Mouse (Mus musculus) mesoderm, embryonic 11.5 days (tissue): ENCODE data around the gene Akr1b8.
"Not testable (repeated sequence)": the region's sequence is repeated elsewhere in the genome, so short reads cannot be mapped to it uniquely, and the experiment has no call there.

Source experiments
- DNase-seq: peaks from one replicate; pipeline ENCODE4 v3.0.0-alpha.2; 2012; ENCODE audit warnings: low read depth, low spot score

Akr1b8 gene

GRCm38 (mm10) chr6:34346096-34346898, 7.6 kb upstream of the Akr1b8 start:
- peak; percentile 84 for DNase-seq

- no peak for DNase-seq
Measured at GRCm38 (mm10) chr6:34350037-34350699, 3.8 kb upstream of the Akr1b8 start.

GRCm38 (mm10) chr6:34351481-34351880, 2.4 kb upstream of the Akr1b8 start:
- DNase-seq, result not testable (repeated sequence)

- no peak for DNase-seq
Measured at GRCm38 (mm10) chr6:34352401-34352800, 1.5 kb upstream of the Akr1b8 start.

GRCm38 (mm10) chr6:34354354-34355348, 732 bp downstream of the Akr1b8 start:
- no peak for DNase-seq

- no peak for DNase-seq
Measured at GRCm38 (mm10) chr6:34355349-34355747, 1.4 kb downstream of the Akr1b8 start.

GRCm38 (mm10) chr6:34355841-34356240, 1.9 kb downstream of the Akr1b8 start:
- DNase-seq, result no peak

DNA sequence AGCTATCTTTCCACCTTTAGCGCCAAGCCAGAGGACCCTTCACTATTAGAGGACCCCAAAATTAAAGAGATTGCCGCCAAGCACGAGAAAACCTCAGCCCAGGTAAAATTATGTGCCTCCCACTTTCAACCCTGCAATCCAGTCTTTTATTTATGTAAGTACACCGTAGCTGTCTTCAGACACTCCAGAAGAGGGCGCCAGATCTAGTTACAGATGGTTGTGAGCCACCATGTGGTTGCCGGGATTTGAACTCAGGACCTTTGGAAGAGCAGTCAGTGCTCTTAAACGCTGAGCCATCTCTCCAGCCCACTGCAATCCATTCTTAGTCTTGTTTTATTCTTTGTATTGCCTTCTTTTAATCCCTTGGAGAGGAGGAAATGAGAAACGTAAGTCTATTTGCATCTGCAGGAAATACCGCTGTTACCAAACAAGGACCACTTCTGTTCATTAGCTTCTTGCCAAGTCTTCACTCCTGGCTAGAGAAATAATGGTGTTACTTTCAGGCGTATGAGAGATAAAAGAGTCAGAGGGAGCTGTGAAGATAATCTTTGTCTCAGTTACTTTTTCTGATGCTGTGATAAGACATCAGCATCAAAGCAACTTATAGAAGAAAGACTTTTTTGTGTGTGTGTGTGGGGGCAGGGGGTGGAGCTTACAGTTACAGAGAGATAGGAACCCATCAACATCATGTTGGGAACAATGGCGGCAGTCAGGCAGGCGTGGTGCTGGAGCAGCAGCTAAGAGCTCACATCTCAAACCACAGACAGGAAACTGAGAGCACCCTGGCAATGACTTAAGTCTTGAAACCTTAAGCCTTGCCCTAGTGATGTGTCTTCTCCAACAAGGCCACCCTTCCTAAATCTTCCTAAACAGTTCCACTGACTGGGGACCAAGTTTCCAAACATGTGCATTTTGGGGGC, 10.6 kb downstream of the Akr1b8 start:
- no peak for DNase-seq

- DNase-seq, result no peak
Measured at GRCm38 (mm10) chr6:34367998-34368397, 14.1 kb downstream of the Akr1b8 start.

DNA sequence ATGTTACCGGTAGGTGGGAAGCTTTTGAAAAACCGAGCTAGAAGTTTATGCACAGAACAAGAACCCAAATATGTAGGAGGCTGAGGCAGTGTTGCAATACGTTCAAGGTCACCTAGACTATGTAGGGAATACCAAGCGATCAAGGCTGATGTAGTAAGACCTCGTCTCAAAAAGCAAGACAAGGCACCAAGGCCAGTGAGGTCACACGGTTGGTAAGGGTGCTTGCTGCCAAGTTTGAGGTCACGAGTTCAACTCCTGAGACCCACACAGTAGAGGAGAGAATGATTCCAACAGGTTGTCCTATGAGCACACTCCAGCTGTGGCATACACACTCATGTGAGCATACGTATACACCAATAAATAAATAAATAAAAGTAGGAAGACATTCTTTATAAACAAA, 16.2 kb downstream of the Akr1b8 start:
- no peak for DNase-seq

DNA sequence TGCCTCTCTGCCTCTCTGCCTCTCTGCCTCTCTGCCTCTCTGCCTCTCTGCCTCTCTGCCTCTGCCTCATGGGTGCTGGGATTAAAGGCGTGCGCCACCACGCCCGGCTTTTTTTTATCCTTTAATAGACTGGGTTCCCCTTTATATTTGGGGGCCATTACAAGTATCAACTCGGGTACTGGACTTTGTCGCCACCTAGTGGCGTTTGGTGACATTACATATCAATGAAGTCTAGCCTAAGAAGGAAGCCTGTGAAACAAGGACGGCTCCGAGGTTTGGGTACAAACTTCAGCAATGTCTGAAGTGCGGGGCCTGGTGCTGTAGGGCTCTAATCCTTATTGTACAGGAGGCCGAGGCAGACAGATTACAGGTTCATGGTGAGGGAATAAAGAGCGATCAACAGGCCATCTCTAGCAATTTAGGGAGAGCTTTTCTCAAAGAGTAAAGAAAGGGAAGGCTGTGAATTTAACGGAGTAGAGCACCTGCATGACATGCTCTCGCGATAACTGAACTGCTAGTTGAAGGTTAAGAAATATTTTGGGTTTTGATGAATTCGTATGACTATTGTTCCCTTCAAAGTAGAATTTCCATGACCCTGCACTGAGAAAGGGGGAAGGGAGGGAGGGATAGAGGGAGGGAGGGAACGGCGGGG, 17.9 kb downstream of the Akr1b8 start:
- DNase-seq, result peak; percentile 87

DNA sequence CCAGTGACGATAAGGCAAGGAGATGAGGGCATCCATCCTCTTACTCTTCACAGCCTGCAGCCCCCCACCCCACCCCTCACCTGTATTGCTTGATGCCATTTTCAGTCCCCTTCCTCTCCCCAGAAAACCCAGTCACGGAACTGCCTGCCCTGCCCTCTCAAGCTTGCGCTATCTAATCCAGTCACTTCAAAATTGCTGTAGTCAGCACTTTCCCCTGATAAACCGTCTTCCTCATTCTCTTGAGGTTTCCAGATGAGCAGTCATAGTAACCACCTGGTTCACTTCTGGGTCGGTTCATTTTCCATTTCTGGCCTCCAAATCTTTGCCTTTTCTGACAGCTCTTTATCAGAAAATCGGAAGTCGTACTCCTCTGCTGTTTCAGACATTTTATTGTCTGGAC, 19.9 kb downstream of the Akr1b8 start:
- DNase-seq, result no peak

GRCm38 (mm10) chr6:34375888-34376287, 22.0 kb downstream of the Akr1b8 start:
- not testable (repeated sequence) for DNase-seq

GRCm38 (mm10) chr6:34383401-34383800, 29.5 kb downstream of the Akr1b8 start:
- no peak for DNase-seq

GRCm38 (mm10) chr6:34384110-34384661, 30.3 kb downstream of the Akr1b8 start, which contains the start of gene Akr1b10:
Gene Akr1b10 (plus strand): TSS chr6:34384218.
- peak; percentile 62 for DNase-seq

GRCm38 (mm10) chr6:34384701-34385370, 30.9 kb downstream of the Akr1b8 start:
- DNase-seq, result peak; percentile 39

DNA sequence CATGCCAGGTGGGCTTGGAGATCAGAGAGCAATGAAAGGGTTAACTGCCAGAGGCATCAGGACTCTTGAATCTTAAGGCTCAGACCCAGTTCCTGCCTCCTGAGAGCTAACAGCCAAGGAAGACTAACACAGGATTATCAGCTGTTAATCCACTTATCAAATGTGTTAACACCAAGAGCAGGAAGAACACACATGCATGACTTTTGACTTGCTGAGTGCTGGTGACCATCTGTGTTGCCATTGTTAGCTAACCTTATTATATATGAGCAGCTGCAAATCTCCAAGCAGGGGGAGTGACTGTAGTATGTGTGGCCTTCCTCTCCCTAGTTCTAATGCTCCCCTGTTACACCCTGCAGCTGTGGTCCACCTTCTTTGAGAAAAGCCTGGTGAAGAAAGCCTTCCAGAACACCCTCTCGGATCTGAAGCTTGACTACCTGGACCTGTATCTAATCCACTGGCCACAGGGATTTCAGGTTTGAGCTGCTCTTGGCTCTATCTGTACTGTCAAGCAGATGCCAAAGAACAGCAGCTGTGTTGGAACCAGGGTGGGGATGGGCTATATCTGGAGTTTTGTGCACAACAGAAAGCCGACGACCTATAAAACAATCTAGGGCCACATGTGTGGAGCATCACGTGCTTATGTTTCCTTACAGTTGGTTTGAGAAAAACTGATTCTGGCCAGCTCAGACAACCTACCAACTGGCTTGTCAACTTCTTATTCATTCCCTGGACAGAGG, 34.7 kb downstream of the Akr1b8 start:
- no peak for DNase-seq

- DNase-seq, result no peak
Measured at GRCm38 (mm10) chr6:34395897-34396296, 42.0 kb downstream of the Akr1b8 start.

- no peak for DNase-seq
Measured at GRCm38 (mm10) chr6:34398431-34398830, 44.5 kb downstream of the Akr1b8 start.
